Mouse (Mus musculus) midbrain, embryonic 16.5 days (tissue): ENCODE results near the gene Gm20747. TPM values are rescaled to one million over a fixed set of nuclear protein-coding genes. Genes with fewer than 3 reads are reported as not detected.
"Not testable (repeated sequence)": the region's sequence is repeated elsewhere in the genome, so short reads cannot be mapped to it uniquely, and the experiment has no call there.

Experiments used
- ATAC-seq: fragments of 200-750 bp; cut with Nextera tagmentation; 2 replicates; pipeline ENCODE4 v1.8.0; 2017; ENCODE audit warnings: moderate TSS enrichment
- H3K27ac ChIP-seq: fragments of 300-500 bp; sonication (generic); 2 replicates; pipeline ENCODE4 v1.5.1; 2014; ENCODE audit warnings: mild to moderate bottlenecking, low read length, mixed read lengths
- H3K27me3 ChIP-seq: fragments of 300-500 bp; sonication (generic); 2 replicates; pipeline ENCODE4 v1.6.1; 2014; ENCODE audit warnings: low read depth, low read length, mixed read lengths; ENCODE audit not compliant: control insufficient read depth, insufficient read depth
- H3K36me3 ChIP-seq: fragments of 300-500 bp; sonication (generic); 2 replicates; pipeline ENCODE4 v1.6.1; 2014; ENCODE audit warnings: mild to moderate bottlenecking, low read length, moderate library complexity, mixed read lengths; ENCODE audit not compliant: control insufficient read depth, insufficient read depth
- H3K4me1 ChIP-seq: fragments of 300-500 bp; sonication (generic); 2 replicates; pipeline ENCODE4 v1.6.1; 2014; ENCODE audit warnings: mild to moderate bottlenecking, low read length, mixed read lengths; ENCODE audit not compliant: control insufficient read depth, insufficient read depth
- H3K4me2 ChIP-seq: fragments of 300-500 bp; sonication (generic); 2 replicates; pipeline ENCODE4 v1.6.1; 2014; ENCODE audit warnings: mild to moderate bottlenecking, low read length, mixed read lengths
- H3K4me3 ChIP-seq: fragments of 300-500 bp; sonication (generic); 2 replicates; pipeline ENCODE4 v1.5.1; 2014; ENCODE audit warnings: low read depth, mild to moderate bottlenecking, low read length, moderate library complexity, mixed read lengths
- H3K9ac ChIP-seq: fragments of 300-500 bp; sonication (generic); 2 replicates; pipeline ENCODE4 v1.6.1; 2014; ENCODE audit warnings: low read depth, low read length, mixed read lengths
- H3K9me3 ChIP-seq: fragments of 300-500 bp; sonication (generic); replicated peaks from 2 replicates; pipeline ENCODE4 v1.6.1; 2014; ENCODE audit warnings: mild to moderate bottlenecking, low read length, mixed read lengths; ENCODE audit not compliant: control insufficient read depth, poor library complexity, severe bottlenecking
- whole genome bisulfite sequencing: fragments of 180-500 bp; shearing (Covaris S2); extraction: QIAGEN DNeasy Blood & Tissue Kit; methylation state at CpG from one replicate; pipeline ENCODE4 v1.1.7; 2014; 5-methylcytosine and 5-hydroxymethylcytosine counted together
- polyA plus RNA-seq: library from polyadenylated mRNA; unstranded; fragments of >200 nt; fragmentation: Nextera tagmentation; extraction: Ambion mirVana; gene quantifications from 2 replicates; pipeline ENCODE4 v1.2.1, GENCODE M21; 2015

Gene Gm20747
- not detected in 2 replicates for polyA plus RNA-seq

- WGBS, result no CpG with 5 or more reads among the region's 3 CpGs
These were observed at the start of gene Gm20747 for GRCm38 (mm10) chrY:53418191-53418590. Gene Gm20747 (minus strand): TSS chrY:53418291.

More at GRCm38 (mm10) chrY:53418191-53418590, at the start of gene Gm20747:
- not testable (repeated sequence) for H3K9me3 ChIP-seq, ATAC-seq, H3K4me1 ChIP-seq, H3K4me2 ChIP-seq, H3K4me3 ChIP-seq, H3K36me3 ChIP-seq, H3K27ac ChIP-seq, H3K9ac ChIP-seq, H3K27me3 ChIP-seq
